Mouse (Mus musculus) heart, postnatal 4 days (tissue): ENCODE data around the gene Rgsl1. TPM values are rescaled to one million over a fixed set of nuclear protein-coding genes. Genes with fewer than 3 reads are reported as not detected.
"Not testable (repeated sequence)": the region's sequence is repeated elsewhere in the genome, so short reads cannot be mapped to it uniquely, and the experiment has no call there.

Experiments used
- DNase-seq: peaks from one replicate; pipeline ENCODE4 v3.0.0; 2021
- total RNA-seq, 2 experiments: library from RNA; stranded (reverse); gene quantifications; 2 replicates each; pipeline ENCODE4 v1.2.3; 2021

The Rgsl1 gene
- not detected for total RNA-seq

DNA sequence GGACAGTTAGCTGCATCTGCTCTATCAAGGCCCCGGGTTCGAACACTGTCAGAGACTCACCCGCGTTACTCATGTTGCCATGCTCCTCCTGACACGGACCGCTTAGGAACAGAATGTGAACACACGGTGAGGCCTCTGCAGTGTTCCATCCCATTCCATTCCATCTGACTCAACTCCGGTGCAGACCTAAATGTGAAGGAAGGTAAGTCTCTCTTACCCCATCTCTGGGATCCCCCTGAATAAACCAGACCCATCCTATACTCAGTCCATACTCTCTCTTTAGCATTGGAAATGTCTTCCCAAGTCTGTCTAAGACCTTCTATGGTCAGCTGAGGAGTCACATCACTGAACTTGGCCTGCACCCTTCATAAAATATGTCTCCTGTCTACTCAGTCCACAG, at the start of gene Rgsl1:
Gene Rgsl1 (minus strand): TSS at position 101 of the 400 bp plus-strand sequence.
- DNase-seq, result no peak

DNA sequence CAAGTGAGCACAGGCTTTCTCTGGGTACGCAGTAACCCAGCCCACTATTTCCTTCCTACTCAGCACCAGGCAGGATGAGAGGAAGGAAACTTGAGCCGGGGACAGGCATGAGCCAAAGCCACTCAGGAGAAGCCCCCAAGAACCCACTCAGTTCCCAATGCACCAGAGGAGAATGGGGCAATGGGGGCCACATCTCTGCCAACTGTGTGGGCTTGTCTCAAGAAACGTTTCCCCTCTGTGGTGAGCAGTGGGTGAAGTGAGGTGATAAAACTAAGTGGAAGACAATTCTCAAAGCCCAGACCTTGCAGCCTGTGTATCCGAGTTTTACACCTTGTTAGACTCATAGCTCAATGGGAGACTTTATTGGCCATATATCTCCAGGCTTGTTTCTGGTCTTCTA, 47.5 kb upstream of the Rgsl1 start, which contains the start of gene Teddm1a:
Gene Teddm1a (plus strand): TSS at position 301 of the 400 bp plus-strand sequence.
- DNase-seq, result no peak

DNA sequence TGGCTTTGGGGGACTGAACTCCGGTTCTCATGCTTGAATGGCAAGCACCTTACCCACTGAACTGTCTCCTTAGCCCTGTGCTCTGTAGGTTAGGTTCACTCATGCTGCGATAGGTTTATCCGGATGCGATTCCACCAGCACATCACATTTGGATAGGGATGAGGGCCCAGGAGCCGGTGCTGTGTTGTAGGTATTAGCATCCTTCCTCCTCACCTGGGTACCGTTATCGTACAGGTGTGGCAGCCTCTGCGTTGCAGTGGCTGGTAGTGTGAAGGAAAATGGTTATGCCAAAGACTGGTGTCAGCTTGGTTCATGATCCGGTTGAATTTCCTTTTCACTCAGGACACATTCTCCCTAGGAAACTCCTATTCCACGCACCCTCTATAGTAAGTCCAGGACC, 46.2 kb upstream of the Rgsl1 start:
- no peak for DNase-seq

DNA sequence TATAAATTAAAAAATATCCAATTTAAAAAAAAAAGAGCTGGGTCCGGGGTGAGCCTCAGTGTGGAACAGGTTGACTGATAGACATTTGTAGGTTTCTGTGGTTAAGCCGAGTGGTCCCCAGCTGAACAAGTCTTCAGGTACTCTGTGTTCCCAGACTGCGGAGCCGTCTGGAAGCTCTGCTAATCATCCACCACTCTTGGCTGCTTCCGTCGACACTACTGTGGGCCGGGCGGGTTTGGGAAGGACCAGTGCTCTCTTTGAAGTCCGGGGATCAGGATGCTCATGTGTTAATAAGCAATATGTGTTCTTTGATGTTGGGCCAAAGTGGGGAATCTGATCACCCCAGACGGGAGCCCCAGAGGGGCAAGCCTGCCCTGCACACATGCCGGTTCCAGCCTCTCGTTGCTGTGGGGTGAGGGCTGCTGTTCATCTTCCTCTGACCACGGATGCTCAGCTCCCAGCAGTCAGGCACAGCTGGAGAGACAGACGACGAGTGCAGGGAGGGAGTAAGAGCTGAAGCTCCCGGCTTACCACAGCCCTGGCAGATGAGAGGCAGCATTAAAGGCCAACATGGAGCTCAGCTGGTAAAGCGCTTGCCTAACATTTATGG, 42.2 kb upstream of the Rgsl1 start:
- no peak for DNase-seq

DNA sequence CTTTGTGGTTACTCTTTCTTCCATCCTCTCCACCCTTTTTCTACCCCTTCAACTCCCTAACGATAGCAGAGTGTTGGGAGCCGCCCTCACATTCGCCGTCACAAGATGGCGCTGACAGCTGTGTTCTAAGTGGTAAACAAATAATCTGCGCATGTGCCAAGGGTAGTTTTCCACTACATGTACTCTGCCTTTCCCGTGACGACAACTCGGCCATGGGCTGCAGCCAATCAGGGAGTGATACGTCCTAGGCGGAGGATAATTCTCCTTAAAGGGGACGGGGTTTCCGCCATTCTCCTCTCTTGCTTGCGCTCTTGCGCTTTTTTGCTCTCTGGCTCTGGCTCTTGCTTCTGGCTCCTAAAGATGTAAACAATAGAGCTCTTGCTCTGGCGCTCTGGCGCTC, 36.4 kb upstream of the Rgsl1 start:
- not testable (repeated sequence) for DNase-seq

DNA sequence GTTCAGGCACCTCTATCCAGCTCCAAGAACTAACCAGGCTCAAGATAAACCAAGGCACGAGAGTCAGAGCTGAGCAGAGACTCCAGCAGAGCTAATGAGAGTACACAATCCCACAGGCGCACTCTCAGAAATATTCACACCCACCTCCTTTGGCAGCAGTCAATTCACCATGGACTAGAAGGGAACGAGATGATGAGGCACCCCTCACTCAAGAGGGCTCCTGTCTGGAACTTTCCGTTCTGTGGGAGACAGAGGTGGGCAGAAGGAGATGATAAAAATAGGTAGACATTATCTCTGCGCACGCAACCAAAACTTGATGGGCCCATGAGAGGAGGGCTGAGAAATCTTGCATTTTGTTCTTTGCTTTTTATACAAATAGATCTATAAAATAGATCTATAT, 30.1 kb upstream of the Rgsl1 start, which contains the start of gene Teddm1b:
Gene Teddm1b (plus strand): TSS at position 301 of the 400 bp plus-strand sequence.
- DNase-seq, result no peak

DNA sequence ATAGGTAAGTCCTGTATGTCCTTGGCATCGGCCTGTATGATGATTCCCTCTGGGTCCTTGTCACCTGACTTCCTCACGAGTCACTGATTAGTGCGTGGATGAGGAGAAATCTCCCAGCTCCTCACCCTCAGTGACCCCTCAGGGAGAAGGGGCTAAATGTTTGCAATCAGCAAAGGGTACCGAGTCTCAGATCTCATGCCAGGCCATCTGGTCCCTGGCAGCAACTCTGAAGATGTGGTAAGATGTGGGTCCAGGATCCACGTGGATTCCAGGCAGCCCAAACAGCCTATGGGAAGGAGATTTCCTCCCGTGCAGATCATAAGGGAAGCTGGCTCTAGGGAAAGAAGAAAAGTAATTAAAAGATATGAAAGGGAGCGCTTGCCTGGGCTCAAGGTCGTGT, 12.0 kb upstream of the Rgsl1 start:
- DNase-seq, result no peak

DNA sequence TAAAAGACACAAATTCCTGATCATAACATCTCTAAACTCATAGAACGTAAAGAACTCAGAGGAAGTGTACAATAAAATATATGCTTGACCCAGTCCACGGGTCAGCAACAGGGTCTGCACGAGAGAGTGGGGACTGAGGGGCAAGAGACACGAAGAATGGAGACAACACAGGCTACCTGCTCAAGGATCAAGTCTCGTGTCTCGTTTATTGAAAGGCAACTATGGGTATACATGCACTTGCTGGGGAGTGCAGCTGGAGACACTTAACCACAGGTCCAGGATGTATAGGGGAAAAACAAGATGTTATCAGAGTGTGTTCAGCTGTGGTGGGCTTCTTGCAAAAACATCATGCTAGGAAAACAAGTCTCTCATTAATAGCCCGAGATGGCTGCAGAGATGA, 8.8 kb upstream of the Rgsl1 start:
- not testable (repeated sequence) for DNase-seq

DNA sequence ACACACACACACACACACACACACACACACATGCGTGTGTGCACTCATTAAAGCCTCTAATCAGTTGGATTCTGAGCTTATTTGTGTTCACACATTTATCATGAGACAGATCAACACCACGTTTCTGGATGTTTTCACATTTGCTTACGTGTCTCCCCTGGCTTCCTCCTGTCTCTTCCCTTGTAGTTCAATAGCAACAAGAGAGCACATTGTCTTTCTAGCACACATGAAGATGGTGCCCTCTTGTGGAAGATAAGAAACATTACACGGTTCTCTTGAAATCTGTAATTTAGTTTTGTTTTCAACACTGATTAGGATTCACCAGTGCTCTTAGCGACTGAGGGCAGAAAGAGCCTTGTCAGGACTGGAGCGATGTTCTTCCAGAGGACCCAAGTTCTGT, 2.9 kb upstream of the Rgsl1 start:
- no peak for DNase-seq

DNA sequence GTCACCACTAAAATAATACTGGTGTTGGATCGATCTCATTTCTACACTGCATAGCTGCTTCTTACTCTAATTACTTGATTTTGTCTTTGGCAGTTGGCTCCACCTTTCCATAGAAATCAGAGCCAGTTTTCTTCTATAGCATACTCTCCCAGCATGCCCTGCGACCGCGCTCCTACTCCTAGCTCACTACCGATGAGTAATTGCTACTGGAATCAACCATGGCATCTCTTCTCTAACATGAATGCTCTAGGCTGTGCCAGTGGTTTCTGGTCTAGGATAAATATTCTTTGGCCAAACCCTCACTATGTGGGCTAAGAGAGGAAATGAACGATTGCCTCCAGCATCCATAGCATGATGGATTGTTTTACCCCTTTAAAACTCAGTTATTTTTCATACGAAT, 2.5 kb upstream of the Rgsl1 start:
- no peak for DNase-seq

DNA sequence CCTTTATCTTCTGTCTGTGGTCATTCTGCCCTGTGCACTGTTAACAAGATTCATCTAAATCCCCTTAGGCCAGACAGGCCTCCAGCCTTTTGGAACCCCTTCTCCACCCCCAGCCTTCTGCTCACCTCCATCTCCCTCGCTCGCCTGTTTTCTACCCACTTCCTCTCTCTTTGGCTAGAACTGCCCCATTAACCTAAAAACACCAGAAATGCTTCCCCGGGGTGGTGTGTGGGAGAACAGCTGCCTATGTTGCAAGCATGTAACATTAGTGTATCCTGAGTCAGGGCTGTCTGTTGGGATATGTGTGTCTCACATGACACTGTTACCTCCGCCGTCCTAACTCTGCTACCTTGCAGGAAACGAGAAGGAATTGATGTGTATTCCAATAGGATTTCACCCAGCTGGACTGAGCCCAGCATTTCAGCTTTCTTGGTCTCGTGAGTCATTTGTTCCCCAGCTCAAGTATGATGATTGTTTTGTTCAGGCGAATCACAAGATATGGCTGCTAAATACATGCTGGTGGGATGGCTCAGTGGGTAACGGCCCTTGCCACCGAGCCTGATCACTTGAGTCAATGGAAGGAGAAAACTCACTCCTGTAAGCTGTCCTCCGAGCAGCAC, 1.7 kb downstream of the Rgsl1 start:
- DNase-seq, result no peak

DNA sequence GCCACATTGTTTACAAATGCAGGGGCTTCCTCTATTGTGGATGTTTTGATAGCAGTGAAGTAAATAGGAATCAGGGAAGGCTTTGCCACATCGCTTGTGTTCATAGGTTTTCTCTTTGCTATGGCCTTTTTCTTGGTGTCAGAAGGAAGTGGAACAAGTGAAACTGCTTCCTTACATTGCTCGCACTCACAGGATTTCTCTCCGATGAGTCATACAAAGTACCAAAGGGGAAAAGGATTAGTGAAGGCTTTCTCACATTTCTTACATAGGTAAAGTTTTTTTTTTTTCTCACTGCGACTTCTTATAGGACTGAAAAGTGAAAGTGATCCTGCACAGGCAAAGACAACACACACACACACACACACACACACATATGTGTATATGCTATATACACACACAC, 7.9 kb downstream of the Rgsl1 start:
- DNase-seq, result no peak

DNA sequence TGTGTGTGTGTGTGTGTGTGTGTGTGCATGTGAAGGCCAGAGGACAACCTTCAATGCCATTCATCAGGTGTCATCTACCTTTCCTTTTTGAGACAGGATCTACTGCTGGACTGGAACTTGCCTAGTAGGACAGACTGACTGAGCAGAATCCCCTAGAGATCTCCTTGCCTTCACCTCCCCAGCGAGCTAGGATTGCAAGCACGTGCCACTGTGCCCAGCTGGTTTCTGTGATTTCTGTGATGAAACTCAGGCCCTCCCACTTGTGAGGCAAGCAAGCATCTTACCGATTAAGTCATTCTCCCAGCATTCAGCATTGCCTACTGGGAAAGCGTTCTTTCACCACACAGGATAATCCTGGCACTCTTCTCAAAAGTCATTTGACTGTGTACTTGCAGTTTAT, 13.2 kb downstream of the Rgsl1 start:
- DNase-seq, result no peak

DNA sequence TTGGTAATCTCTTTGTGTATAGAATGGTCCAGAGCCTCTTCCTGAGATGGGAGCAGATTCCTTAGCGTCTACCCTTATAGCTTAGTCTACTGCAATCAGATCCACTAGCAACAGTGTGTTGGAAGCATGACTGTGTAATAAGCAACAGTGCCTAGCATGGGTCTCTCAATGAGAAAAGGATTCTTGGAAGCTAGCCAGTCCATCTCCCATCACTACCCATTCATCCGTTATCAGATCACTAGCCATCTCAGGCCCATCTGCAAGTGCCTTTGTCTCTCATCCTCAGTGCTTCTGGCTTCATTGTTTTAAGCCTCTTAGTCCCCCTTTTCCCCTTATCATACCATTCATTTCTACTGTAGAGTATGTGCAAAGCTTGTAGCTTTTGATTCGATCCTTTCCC, 23.7 kb downstream of the Rgsl1 start:
- DNase-seq, result no peak

DNA sequence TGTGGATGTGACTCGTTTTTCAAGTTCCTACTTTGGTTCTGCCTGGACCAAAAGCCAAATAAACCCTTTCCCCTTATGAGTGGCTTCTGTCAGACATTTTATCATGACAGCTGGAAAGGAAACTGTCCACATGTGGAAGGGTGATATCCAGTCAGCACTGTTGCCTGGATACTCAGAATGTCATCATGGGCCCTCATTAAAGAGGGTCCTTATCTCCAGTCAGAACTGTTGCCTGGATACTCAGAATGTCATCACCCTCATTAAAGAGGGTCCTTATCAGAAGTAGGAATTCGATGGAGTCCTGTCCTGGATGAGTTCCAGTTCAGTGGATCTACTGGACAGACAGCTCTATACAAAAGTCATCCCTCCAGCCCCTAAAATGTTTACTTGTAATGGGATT, 29.7 kb downstream of the Rgsl1 start:
- DNase-seq, result no peak

DNA sequence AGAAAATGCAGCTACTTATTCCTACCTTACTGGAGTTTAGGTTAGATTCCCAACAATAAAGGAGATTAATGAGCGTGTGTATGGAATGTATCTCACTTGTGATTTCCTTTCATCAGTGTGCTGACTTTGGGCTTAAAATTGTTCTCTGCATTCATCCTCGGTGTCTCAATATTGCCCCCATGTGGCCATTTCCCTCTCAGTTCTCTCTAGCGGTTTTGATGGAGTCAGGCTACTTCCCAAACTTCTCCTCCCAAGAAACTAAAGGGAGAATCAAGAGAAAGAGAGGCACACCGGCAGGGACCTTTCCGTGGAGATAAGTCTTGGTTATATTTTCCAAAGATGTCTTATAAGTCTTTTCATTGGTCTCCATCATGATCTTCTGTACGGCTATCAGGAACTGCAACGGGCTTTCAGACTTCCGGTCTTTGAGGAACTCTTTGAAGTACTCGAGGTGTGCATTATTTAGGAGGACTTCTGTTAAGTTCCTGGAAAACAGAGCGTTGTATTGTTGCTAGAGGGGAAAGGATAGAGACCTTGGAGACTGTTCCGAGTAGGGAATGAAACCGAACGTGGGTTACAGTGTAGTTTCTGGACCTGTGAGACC, 36.5 kb downstream of the Rgsl1 start:
- peak; percentile 79 for DNase-seq

DNA sequence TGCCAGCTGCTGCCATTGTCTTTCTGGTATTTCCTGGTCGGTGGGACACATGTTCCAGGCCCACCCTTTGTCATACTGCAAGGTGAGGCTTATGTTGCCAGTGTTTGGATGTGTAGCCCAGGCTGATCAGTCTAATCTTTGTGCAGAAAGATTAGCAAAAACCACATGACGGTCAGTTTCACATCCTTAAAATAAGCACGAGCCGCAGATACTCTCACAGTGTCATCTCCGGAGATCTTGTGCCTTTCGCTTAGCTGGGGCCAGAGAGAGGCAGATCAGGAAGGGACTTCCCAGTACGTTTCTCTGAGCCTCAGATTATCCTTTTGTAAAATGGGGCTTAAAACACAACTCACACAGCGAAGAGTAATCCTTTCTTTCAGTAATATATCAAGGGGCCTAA, 40.4 kb downstream of the Rgsl1 start:
- no peak for DNase-seq

DNA sequence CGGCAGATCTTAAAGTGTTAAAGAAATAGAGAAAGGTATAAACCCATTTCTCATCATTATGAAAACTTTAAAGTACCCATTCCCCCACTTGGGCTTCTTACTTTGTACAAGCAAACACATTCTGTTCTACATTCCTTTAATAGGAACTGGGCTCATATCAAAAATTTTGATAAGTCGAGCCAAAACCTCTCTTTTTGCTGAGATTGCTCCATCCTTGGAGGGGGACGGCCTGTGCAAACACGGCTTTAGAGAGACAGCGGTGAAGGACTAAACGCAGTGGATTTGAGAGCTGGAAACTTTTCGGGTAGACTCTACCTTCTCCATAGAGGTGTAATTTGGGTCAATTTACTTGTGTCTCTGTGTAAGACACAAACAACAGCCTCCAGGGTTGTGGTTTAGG, 41.3 kb downstream of the Rgsl1 start:
- no peak for DNase-seq

DNA sequence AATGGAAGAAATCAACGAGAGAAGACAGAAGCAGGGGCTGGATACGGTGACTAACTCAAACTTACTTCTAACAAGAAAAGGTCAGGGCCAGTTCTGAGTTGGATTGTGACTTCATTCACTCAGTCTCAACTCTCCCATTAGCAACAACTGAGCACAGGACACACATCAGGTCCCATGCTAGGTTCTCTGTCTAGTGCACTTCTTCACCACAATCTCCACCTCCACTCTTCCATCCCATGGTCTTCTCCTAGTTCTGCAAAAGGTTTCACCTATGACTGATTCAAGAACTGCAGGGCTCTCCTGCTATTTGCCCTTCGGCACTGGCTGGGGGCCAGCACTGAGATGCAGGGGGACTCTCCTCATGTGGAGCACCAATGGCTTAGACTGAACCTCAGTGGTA, 49.7 kb downstream of the Rgsl1 start:
- DNase-seq, result no peak

DNA sequence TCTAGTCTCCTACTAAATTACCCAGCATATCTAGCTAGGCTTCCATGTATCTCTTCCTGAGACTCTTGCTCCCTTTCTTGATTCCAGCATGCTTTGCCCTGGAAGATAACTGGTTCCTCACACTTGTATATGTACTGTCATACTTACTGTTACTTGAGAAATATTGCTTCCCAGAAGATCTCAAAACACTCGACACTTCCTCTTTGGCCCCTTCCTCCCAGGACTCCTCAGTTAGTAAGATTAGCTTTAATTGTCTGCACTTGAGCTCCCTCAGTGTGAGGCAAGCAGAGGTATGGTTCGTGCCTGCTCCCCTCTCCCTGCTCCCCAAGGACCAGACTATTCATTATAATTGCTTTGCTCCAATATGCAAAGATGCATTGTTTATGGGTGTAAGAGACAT, 53.2 kb downstream of the Rgsl1 start:
- DNase-seq, result no peak

DNA sequence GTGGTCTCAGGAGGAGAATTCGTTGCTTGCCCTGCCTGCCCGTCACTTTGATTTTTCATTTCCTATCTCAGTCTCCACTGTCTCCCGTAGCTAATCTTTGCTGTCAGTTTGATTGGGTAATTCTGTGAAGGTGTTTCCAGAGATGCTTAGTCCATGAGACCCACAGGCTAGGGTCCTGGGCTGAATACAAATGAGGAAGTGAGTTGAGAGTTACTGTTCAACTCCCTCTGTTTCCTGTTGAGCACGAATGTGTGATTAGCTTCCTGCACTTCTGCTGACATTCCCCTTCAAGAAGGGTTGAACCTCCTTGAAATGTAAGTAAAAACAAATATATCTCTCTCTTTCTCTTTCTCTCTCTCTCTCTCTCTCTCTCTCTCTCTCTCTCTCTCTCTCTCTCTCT, 58.3 kb downstream of the Rgsl1 start:
- DNase-seq, result no peak

DNA sequence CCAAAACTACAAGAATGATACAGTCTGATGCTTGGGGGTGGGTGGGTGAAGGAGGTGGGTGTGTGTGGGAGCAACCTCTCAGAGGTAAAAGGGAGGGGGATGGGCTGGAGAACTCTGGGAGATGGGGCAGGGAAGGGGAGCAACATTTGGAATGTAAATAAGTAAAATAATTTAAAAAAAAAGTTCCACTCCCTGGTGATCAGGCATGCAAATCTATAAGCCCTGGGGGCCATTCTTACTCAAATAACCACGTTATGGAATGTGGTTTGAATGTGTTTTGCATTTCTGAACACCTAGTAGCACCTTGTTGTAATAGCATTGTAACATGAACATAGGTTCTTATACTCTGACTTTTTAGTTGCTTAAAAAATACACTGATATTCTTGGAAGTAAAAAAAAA, 60.6 kb downstream of the Rgsl1 start:
- no peak for DNase-seq

DNA sequence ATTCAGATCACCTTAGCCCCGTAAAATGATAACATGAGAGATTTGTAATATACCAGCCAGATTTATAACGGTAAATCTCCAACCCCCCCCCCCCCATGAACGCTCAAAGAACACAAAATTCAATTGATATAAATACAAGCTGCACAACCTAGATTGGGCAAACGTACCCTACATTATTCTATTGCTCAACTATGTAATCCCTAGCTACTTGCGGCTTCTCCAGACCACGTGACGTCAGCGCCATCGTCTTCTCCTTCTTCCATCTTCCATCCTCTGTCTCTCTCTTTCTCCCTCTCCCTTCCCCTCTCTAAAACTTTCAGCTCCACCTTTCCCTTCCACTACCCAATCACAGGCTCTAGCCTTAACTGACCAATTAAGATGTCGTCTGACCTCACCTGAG, 65.7 kb downstream of the Rgsl1 start:
- DNase-seq, result no peak

DNA sequence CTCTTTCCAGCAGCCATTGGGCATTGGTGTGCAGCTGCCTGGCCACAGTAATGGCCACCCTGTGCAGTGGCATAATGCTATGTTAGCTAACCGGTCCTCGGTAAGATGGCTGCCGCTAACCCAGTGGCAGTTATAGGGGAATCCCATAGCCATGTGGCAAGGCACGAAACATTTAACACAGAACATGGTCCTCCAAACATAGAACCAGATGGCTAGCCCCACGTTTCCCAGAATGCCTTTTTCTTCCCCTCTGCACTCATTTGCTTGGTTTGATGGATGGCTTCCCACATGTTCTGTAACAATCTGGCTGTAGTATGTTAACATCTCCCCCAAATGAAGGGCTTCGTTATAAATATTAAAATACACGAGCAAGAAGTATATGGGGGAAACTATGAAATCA, 67.7 kb downstream of the Rgsl1 start:
- DNase-seq, result no peak
